Mouse (Mus musculus) embryonic fibroblast, embryonic 13.5 days (primary cell): Measurements from ENCODE around the gene Actc1. TPM values are rescaled to one million over a fixed set of nuclear protein-coding genes. Genes with fewer than 3 reads are reported as not detected.

Experiments used
- H3K27ac ChIP-seq: 2 replicates; pipeline ENCODE4 v1.5.1; 2012; ENCODE audit warnings: low read length, control low read depth, inconsistent platforms; ENCODE audit not compliant: insufficient read depth
- H3K4me1 ChIP-seq: 2 replicates; pipeline ENCODE4 v1.6.1; 2011; ENCODE audit warnings: low read length; ENCODE audit not compliant: control insufficient read depth, insufficient read depth
- H3K4me3 ChIP-seq: 2 replicates; pipeline ENCODE4 v1.5.1; 2011; ENCODE audit warnings: mild to moderate bottlenecking, control low read depth, low read length; ENCODE audit not compliant: insufficient read depth
- CTCF ChIP-seq: IDR thresholded peaks from 2 replicates; pipeline ENCODE4 v1.5.1; 2011; ENCODE audit warnings: mild to moderate bottlenecking, control low read depth, low read length, moderate library complexity, borderline replicate concordance; ENCODE audit not compliant: insufficient read depth
- POLR2A ChIP-seq: IDR thresholded peaks from 2 replicates; pipeline ENCODE4 v1.6.1; 2011; ENCODE audit warnings: low read depth, mild to moderate bottlenecking, control low read depth, low read length, moderate library complexity
- polyA plus RNA-seq: library from polyadenylated mRNA; stranded (reverse); fragments of >200 nt; gene quantifications from 2 replicates; pipeline ENCODE4 v1.2.4, GENCODE M21; 2011; ENCODE audit warnings: low read depth; ENCODE audit not compliant: missing spikeins, insufficient read length

Gene Actc1
- polyA plus RNA-seq, 1 experiment, result 1.2 TPM

DNA sequence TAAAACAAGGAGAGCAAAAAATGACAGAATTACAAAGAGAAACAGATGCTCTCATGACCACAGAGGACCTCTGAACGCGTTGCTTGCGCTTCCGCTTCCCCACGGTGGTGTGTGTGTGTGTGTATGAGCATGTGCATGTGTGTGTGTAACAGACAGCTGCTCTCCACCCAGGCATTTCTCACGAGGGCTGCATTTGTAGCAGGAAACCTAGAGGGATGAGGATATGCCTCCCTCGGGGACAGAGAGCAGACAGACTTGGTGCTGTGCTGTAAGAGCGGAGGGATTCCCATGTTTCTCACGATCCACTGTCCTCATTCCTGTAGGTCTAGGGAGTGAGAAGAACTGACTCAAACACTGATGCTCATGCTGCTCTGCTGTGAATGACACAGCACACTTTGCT is 40.2 kb upstream of the Actc1 start:
- TF ChIP-seq CTCF, result no peak
- TF ChIP-seq POLR2A, result no peak
- Histone ChIP-seq H3K27ac (no peak overlapping the region), H3K4me3 (no peak overlapping the region), H3K4me1 (peaks cover 5% of the 10 kb centered on the region; the same call in 1 of the 2 replicates)

DNA sequence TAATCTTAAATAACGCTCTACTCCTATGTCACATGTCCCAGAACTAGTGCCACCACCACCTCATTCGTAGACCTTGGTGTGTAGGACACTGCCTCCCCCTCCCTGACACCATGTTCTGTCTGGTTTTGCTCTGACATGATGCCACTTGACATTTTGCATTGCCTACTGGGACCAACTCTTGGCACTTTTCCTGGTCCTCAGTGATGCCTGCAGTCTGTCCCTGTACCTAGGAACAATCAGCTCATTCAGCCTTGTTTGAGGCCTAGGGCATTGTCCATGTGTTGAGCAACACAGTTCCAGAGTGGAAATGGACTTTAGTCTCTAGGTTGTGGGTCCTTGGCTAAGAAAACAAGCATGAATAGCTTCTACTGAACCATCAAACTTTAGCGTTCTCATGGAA is 36.5 kb upstream of the Actc1 start:
- Histone ChIP-seq H3K27ac (no peak overlapping the region), H3K4me3 (no peak overlapping the region), H3K4me1 (no peaks in the 10 kb centered on the region)
- no peak for TF ChIP-seq POLR2A
- no peak for TF ChIP-seq CTCF

DNA sequence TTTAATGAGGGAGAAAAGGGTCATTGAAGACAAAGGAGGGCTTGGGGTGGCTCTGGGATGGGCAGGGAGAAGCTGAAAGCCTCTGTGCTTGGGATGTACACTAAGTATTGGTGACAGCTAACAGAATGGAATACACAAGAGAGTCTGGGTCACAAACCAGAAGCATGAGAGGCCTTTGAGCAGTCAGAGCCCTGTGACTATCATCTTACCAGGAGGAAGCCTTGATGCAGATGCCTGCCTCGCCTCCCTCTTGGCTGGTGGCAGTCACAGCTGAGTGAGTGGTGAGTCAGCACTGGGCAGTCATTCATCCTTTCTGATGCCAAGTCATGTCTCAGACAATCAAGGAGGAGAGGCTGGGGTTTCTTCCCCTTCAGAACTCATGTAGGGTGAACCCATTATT is 33.9 kb upstream of the Actc1 start:
- Histone ChIP-seq H3K4me3 (no peak overlapping the region), H3K4me1 (no peaks in the 10 kb centered on the region), H3K27ac (no peak overlapping the region)
- TF ChIP-seq CTCF, result no peak
- no peak for TF ChIP-seq POLR2A

DNA sequence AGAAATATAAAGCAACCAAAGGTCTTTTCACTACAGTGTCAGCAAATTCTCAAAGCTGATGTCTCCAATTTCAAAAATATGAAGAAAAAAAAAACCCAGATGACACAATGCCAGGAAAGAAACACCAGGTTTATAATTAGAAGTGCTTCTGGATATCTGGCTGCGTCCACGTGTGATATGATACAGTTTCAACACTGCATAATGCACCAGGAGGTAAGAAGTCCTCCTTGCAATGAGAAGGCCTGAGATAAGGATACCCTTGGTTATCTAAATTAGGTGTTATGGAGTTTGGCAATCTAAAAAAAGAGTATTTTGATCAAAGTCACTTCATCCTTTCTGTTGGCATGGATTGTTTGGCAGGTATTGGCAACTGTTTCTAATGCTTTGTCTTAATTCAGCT is 18.5 kb upstream of the Actc1 start:
- Histone ChIP-seq H3K4me1 (no peaks in the 10 kb centered on the region), H3K4me3 (no peak overlapping the region), H3K27ac (no peak overlapping the region)
- TF ChIP-seq POLR2A (no peak), CTCF (no peak)

DNA sequence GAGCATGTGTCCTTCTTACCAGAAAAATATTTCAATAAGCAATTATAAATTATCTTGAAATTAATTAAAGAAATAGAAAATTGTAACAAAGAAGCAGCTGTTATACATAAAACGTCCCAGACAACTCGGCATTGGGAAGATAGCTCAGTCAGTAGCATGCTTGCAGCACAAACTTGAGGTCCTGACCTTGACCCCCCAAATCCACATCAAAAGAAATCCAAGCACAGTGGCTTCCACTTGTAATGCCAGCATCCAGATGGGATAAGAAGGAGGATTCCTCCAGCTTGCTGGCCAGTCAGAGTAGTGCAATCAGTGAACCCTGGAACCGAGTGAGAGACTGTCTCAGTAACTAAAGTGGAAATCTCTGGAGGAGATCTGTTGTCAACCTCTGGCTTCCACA is 12.9 kb upstream of the Actc1 start:
- no peak overlapping the region for H3K27ac ChIP-seq
- TF ChIP-seq POLR2A (no peak), CTCF (no peak)
- no peaks in the 10 kb centered on the region for H3K4me1 ChIP-seq
- no peak overlapping the region for H3K4me3 ChIP-seq

DNA sequence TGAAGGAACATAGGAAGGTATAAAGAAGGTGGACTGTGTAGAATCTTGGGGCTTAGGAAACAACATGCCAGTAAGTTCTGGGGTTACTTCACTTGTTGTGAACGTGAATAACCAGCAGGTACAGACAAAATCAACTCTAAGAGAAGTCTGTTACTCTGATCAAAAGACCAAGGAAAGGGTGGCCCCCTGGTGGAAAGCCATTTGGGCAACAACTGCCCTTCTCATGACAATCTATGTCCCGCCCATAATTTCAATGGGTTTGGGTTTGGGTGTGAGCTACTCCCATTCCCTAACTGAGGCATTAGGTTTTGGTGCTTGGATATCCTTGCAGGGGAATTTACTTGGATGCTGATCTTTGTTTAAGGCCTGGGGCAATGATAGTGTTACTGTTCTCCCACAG is 10.7 kb upstream of the Actc1 start:
- Histone ChIP-seq H3K4me1 (no peaks in the 10 kb centered on the region), H3K4me3 (no peak overlapping the region), H3K27ac (no peak overlapping the region)
- TF ChIP-seq POLR2A, result no peak
- no peak for TF ChIP-seq CTCF

DNA sequence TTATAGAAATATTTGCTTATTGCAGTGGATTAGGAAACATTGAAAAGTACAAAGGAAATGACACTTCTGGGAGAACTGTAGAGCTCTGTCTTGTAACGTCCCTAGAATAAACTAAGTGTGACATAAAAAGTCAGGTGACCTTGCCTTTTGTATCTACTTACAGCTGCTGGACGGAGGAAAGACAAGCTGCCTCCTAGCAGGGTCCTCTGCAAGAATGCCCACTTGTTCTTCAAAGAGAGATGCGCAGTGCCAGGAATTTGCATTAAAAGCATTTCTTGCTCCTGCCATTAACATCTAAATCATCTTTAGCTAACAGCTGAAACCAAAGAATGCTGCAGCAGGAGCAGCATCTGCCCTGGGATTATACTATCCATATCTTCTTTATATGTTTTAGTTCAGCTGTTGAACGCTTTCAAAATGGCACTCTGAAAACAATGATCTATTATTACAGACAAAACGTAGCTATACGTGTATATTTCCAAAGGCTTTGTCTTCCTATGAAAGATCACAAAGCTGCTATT is 6.8 kb upstream of the Actc1 start:
- TF ChIP-seq CTCF, result no peak
- TF ChIP-seq POLR2A, result no peak
- H3K4me1 ChIP-seq, result no peaks in the 10 kb centered on the region
- H3K27ac ChIP-seq, result no peak overlapping the region
- no peak overlapping the region for H3K4me3 ChIP-seq

DNA sequence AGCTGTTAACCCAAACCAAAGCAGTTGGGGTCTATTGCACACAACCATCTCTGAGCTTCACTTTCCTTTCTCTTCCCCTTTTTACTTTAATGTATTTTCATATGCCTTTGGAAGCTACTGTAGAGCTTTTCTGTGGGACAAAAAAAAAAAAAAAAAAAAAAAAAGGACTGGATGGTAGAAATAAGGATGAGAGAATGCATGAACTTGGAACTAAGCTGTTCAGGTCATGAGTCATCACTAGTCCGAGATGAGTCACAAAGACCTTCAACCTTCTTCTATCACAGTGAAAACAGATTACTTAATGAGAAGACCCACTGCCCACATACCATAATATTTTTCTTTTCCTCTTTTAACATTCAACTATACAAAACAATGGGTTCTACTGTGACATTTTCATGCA is 6.3 kb upstream of the Actc1 start:
- Histone ChIP-seq H3K4me3 (no peak overlapping the region), H3K4me1 (no peaks in the 10 kb centered on the region), H3K27ac (no peak overlapping the region)
- TF ChIP-seq POLR2A (no peak), CTCF (no peak)

DNA sequence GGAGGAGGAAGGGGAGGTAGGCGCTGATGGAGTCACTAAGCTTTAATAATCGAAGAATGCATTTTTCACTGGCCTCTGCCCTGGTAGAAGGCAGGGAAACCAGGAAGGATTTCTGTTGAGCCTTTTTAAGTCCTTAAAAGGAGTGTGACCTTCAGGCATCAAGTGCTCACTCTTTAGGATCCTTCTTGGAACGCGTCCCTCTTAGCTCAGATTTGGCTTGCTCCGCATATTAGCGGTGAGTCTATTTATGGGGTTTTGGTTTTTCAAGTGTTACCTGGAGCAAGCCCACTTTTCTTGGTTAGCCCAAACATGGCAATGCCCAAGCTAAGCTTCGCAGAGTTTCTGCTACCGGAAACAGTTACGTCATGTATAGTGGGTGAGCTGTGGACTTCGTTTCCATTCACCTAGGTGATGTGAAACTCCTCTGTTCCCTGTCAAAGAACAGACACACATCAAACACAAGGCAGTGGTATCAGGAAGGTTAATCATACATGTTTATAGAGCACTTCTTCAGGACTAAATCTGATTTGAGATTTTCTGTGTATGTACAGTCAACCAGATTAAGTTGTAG is 5.0 kb upstream of the Actc1 start:
- H3K4me1 ChIP-seq, result no peaks in the 10 kb centered on the region
- H3K27ac ChIP-seq, result no peak overlapping the region
- no peak overlapping the region for H3K4me3 ChIP-seq
- no peak for TF ChIP-seq CTCF
- no peak for TF ChIP-seq POLR2A

DNA sequence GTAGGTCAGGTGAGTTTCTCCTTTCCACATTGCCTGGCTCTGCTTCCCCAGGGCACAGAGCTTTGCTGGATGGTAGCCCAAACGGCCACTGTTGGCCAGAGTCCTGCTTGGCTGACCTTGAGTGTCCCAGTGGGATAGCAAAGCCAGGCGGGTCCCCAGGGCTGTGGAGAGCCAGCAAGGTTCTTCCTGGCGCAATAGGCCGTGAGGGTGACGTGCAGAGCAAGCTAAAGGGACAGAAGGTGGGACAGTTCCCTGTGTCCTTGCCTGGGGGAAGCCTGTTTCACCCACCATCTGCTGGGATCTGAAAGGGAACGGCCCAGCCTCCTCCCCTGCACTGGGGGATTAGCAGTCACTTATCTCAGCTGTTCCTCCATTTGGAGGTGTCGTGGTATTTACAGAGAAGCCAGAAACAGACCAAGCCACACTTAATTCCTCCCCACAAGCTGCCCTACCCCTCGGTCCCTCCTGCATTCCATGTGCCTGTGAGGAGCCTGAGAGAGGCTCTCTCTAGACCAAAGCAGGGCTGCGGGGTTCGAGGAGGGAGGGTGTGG is 4.0 kb upstream of the Actc1 start:
- TF ChIP-seq CTCF (no peak), POLR2A (no peak)
- H3K4me1 ChIP-seq, result no peaks in the 10 kb centered on the region
- H3K27ac ChIP-seq, result no peak overlapping the region
- H3K4me3 ChIP-seq, result no peak overlapping the region

DNA sequence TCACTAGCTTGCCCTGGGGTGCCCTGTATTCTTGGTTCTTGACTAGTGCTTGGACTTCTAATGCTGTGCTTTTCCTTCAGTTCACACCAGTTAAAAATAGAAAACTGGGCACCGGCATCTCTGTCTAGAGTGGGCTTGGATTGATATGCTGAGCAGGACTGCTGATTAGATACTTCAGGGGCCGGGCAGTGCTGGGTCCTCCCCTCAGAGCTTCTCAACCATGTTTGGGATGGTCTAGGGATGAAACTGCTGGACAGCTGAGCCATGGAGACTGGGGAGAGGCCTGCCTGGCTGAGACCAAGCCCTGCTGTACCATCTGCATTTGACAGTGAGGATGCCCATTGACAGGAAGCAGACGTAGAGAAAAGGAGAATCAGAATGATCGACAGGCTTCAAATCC is 781 bp upstream of the Actc1 start:
- Histone ChIP-seq H3K27ac (no peak overlapping the region), H3K4me1 (no peaks in the 10 kb centered on the region), H3K4me3 (no peak overlapping the region)
- TF ChIP-seq CTCF (no peak), POLR2A (no peak)
